Mouse (Mus musculus) midbrain, embryonic 12.5 days (tissue): ENCODE measurements around the gene St6galnac4. TPM values are rescaled to one million over a fixed set of nuclear protein-coding genes. Genes with fewer than 3 reads are reported as not detected.
A peak's percentile ranks its signal among the peaks of the same experiment; 100 is the strongest.

Experiments used
- ATAC-seq: fragments of 200-750 bp; cut with Nextera tagmentation; 2 replicates; pipeline ENCODE4 v1.8.0; 2017; ENCODE audit warnings: low read depth, moderate TSS enrichment, moderate library complexity; ENCODE audit not compliant: low FRiP score
- H3K27ac ChIP-seq: fragments of 300-500 bp; sonication (generic); replicated peaks from 2 replicates; pipeline ENCODE4 v1.5.1; 2016; ENCODE audit warnings: mild to moderate bottlenecking
- H3K27me3 ChIP-seq: fragments of 300-500 bp; sonication (generic); 2 replicates; pipeline ENCODE4 v1.6.1; 2016; ENCODE audit warnings: mild to moderate bottlenecking
- H3K36me3 ChIP-seq: fragments of 300-500 bp; sonication (generic); 2 replicates; pipeline ENCODE4 v1.6.1; 2016
- H3K4me1 ChIP-seq: fragments of 300-500 bp; sonication (generic); 2 replicates; pipeline ENCODE4 v1.6.1; 2016
- H3K4me2 ChIP-seq: fragments of 300-500 bp; sonication (generic); replicated peaks from 2 replicates; pipeline ENCODE4 v1.6.1; 2016; ENCODE audit warnings: mild to moderate bottlenecking, moderate library complexity
- H3K4me3 ChIP-seq: fragments of 300-500 bp; sonication (generic); 2 replicates; pipeline ENCODE4 v1.5.1; 2016; ENCODE audit warnings: mild to moderate bottlenecking
- H3K9ac ChIP-seq: fragments of 300-500 bp; sonication (generic); replicated peaks from 2 replicates; pipeline ENCODE4 v1.6.1; 2016; ENCODE audit warnings: mild to moderate bottlenecking, moderate library complexity
- H3K9me3 ChIP-seq: fragments of 300-500 bp; sonication (generic); 2 replicates; pipeline ENCODE4 v1.6.1; 2016; ENCODE audit warnings: mild to moderate bottlenecking
- WGBS: fragments of 180-500 bp; shearing (Covaris S2); methylation state at CpG from one replicate; pipeline ENCODE4 v1.1.7; 2016; 5-methylcytosine and 5-hydroxymethylcytosine counted together
- polyA plus RNA-seq: library from polyadenylated mRNA; unstranded; fragments of >200 nt; fragmentation: Nextera tagmentation; extraction: Ambion mirVana; gene quantifications from 2 replicates; pipeline ENCODE4 v1.2.1, GENCODE M21; 2016

The St6galnac4 gene
- polyA plus RNA-seq, 1 experiment from 2014 or later: 17.9 TPM

DNA sequence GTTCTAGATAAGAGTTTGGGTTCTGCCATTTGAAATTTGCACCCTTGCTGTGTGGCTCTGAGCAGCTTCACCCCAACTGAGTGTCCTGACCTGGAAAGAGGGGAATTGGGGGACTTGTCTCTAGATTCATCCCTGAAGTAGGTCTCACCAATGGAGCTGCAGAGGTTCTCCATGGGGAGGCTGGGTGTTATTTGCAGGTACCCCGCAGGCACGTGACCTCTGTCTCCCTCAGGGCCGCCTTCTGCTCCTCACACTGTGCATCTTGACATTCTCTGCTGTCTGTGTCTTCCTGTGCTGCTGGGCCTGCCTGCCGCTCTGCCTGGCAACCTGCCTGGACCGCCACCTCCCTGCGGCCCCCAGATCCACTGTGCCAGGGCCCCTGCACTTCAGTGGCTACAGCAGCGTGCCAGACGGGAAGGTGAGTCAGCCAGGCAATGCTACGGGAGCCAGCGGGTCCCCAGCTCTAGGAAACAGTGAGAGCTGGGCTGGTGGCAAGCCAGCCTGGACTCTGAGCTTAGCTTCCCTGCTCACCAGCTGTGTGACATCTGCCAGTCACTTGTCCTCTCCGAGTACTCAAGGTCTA lies 2.4 kb downstream of the St6galnac4 start:
- 78% methylated on average over 11 of the region's 11 CpGs for WGBS
- Histone ChIP-seq H3K27ac (no peak overlapping the region), H3K36me3 (peaks cover 3% of the 10 kb centered on the region; the same call in 1 of the 2 replicates), H3K27me3 (peaks cover 3% of the 10 kb centered on the region; the same call in 1 of the 2 replicates), H3K9ac (no peak overlapping the region), H3K4me2 (no peak overlapping the region), H3K9me3 (no peaks in the 10 kb centered on the region), H3K4me3 (no peak overlapping the region), H3K4me1 (peaks cover 21% of the 10 kb centered on the region)
- ATAC-seq: no peak

DNA sequence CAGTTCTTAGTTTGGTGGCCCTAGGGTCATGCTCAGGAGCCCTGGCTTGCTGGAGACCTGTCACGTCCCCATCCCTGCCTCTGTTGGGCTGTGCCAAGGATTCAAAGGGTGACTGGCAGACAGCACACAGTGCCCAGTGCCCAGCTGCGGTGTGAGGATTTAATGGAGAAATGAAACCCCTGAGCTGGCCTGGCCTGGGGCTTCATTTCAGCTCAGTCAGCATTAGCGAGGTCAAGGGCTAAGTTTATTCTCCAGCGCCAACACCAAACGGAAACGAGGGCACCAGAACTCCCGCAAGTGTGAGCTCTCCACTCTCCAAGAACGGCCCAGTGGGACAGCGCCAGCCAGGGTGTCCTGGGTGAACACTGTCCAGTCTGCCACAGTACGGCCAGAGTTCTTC lies 3.3 kb downstream of the St6galnac4 start:
- no peak for ATAC-seq
- Histone ChIP-seq H3K27me3 (peaks cover under 1% of the 10 kb centered on the region; the same call in 1 of the 2 replicates), H3K27ac (no peak overlapping the region), H3K4me3 (no peak overlapping the region), H3K4me1 (peaks cover 21% of the 10 kb centered on the region), H3K9me3 (no peaks in the 10 kb centered on the region), H3K4me2 (no peak overlapping the region), H3K36me3 (peaks cover 5% of the 10 kb centered on the region; the same call in 1 of the 2 replicates), H3K9ac (no peak overlapping the region)
- 85% methylated on average over 10 of the region's 10 CpGs for WGBS

GRCm38 (mm10) chr2:32591249-32591648 lies 4.4 kb downstream of the St6galnac4 start:
- WGBS: 82% methylated on average over 6 of the region's 6 CpGs
- Histone ChIP-seq H3K36me3 (peaks cover 5% of the 10 kb centered on the region; the same call in 1 of the 2 replicates), H3K4me3 (no peak overlapping the region), H3K27me3 (no peaks in the 10 kb centered on the region; the same call in 1 of the 2 replicates), H3K9ac (no peak overlapping the region), H3K4me1 (peaks cover 21% of the 10 kb centered on the region), H3K27ac (no peak overlapping the region), H3K9me3 (no peaks in the 10 kb centered on the region), H3K4me2 (no peak overlapping the region)
- ATAC-seq: no peak

- Histone ChIP-seq H3K36me3 (peaks cover 9% of the 10 kb centered on the region; the same call in 1 of the 2 replicates), H3K4me3 (no peak overlapping the region), H3K4me1 (no peaks in the 10 kb centered on the region), H3K4me2 (no peak overlapping the region), H3K9me3 (no peaks in the 10 kb centered on the region), H3K9ac (no peak overlapping the region), H3K27ac (no peak overlapping the region), H3K27me3 (no peaks in the 10 kb centered on the region)
- ATAC-seq: no peak
- WGBS: 86% methylated on average over 13 of the region's 13 CpGs
Measured at GRCm38 (mm10) chr2:32596725-32597124, 9.8 kb downstream of the St6galnac4 start.

GRCm38 (mm10) chr2:32597248-32597647 lies 10.4 kb downstream of the St6galnac4 start:
- no peaks in the 10 kb centered on the region; the same call in 1 of the 2 replicates for H3K4me1 ChIP-seq
- WGBS: 78% methylated on average over 5 of the region's 5 CpGs
- ATAC-seq: no peak
- no peak overlapping the region for H3K4me3 ChIP-seq
- no peaks in the 10 kb centered on the region for H3K27me3 ChIP-seq
- peaks cover 9% of the 10 kb centered on the region; the same call in 1 of the 2 replicates for H3K36me3 ChIP-seq
- H3K9me3 ChIP-seq: no peaks in the 10 kb centered on the region
- no peak overlapping the region for H3K27ac ChIP-seq
- H3K4me2 ChIP-seq: no peak overlapping the region
- no peak overlapping the region for H3K9ac ChIP-seq

DNA sequence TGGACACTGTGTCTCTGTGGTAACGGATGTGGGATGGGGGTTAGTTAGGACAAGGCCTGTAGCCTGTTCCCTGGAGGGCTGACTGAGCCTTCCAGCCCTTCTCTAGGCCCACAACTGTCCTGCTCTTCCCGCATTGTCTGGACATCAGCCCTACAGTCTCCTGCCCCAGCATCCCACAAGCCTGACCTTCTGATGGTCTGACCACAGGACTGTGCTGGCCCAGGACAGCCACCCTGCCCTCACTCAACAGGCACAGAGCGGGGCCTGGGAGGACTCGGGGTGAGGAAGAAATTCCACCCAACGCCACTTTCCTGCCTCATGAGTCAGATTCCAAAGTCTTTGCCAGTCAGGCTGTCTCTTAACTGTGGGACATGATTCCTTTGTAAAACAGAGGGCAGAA lies 10.8 kb downstream of the St6galnac4 start:
- Histone ChIP-seq H3K36me3 (peaks cover 9% of the 10 kb centered on the region; the same call in 1 of the 2 replicates), H3K27me3 (no peaks in the 10 kb centered on the region), H3K27ac (no peak overlapping the region), H3K4me3 (no peak overlapping the region), H3K4me1 (peaks cover 4% of the 10 kb centered on the region), H3K9ac (no peak overlapping the region), H3K4me2 (no peak overlapping the region), H3K9me3 (no peaks in the 10 kb centered on the region)
- 92% methylated on average over 5 of the region's 5 CpGs for WGBS
- no peak for ATAC-seq

GRCm38 (mm10) chr2:32598506-32598905 lies 11.6 kb downstream of the St6galnac4 start:
- H3K9me3 ChIP-seq: no peaks in the 10 kb centered on the region
- no peak overlapping the region for H3K27ac ChIP-seq
- H3K36me3 ChIP-seq: peaks cover 9% of the 10 kb centered on the region; the same call in 1 of the 2 replicates
- H3K9ac ChIP-seq: no peak overlapping the region
- 93% methylated on average over 8 of the region's 8 CpGs for WGBS
- H3K4me1 ChIP-seq: peaks cover 4% of the 10 kb centered on the region
- H3K4me3 ChIP-seq: no peak overlapping the region
- H3K27me3 ChIP-seq: no peaks in the 10 kb centered on the region
- no peak overlapping the region for H3K4me2 ChIP-seq
- ATAC-seq: no peak

DNA sequence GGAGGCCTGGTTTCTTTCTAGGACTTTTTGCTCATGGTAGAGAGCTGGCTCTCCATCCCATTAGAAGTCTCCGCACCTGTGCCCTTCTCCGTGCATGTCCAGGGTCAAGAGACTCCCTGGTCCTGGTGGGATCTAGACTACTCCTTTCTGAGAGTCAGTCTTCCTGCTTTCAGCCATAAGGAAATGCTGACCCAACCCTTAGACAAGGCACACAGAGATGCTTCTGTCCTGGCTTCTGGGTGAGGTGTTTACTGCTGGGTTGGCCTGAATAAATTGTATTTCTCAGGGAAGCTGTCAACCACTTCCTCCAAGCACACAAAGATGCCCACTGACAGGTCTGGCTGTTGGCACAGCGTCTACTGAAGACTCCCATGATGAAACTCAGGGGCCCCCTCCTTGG lies 12.5 kb downstream of the St6galnac4 start, which contains the start of gene St6galnac6:
TSS of gene St6galnac6 (plus strand) at position 301 of the 400 bp plus-strand sequence.
- no peak within 1 kb of the TSS for H3K27ac ChIP-seq
- no peaks in the 10 kb centered on the region for H3K27me3 ChIP-seq
- WGBS: 86% methylated on average over 3 of the region's 3 CpGs
- no peaks in the 10 kb centered on the region for H3K9me3 ChIP-seq
- peaks cover 4% of the 10 kb centered on the region for H3K4me1 ChIP-seq
- no peak within 1 kb of the TSS for H3K4me2 ChIP-seq
- no peak within 1 kb of the TSS for H3K9ac ChIP-seq
- H3K36me3 ChIP-seq: peaks cover 5% of the 10 kb centered on the region; the same call in 1 of the 2 replicates
- no peak within 1 kb of the TSS for H3K4me3 ChIP-seq
- no peak for ATAC-seq

- ATAC-seq: no peak
- Histone ChIP-seq H3K36me3 (0 out of 2 replicates have a peak, but pooled peaks cover 4% of the 10 kb centered on the region), H3K9ac (0 out of 2 replicates have a peak overlapping the region, but pooled peaks have one; percentile 24), H3K4me1 (peaks cover 4% of the 10 kb centered on the region), H3K4me2 (no peak overlapping the region), H3K27me3 (0 out of 2 replicates have a peak, but pooled peaks cover 3% of the 10 kb centered on the region), H3K9me3 (no peaks in the 10 kb centered on the region), H3K27ac (no peak overlapping the region), H3K4me3 (no peak overlapping the region)
- WGBS: 47% methylated on average over 8 of the region's 8 CpGs
Measured at GRCm38 (mm10) chr2:32601417-32602065, 14.6 kb downstream of the St6galnac4 start.

- Histone ChIP-seq H3K9ac (no peak overlapping the region), H3K27ac (no peak overlapping the region), H3K27me3 (peaks cover 10% of the 10 kb centered on the region), H3K4me3 (peak overlapping the region; percentile 16), H3K9me3 (no peaks in the 10 kb centered on the region), H3K4me2 (peak overlapping the region; percentile 39), H3K36me3 (no peaks in the 10 kb centered on the region), H3K4me1 (peaks cover 12% of the 10 kb centered on the region)
- WGBS: 2% methylated on average over 11 of the region's 11 CpGs
- no peak for ATAC-seq
Measured at GRCm38 (mm10) chr2:32602600-32603054, 15.7 kb downstream of the St6galnac4 start.

GRCm38 (mm10) chr2:32604631-32605030 lies 17.7 kb downstream of the St6galnac4 start:
- peaks cover 27% of the 10 kb centered on the region for H3K27me3 ChIP-seq
- H3K27ac ChIP-seq: no peak overlapping the region
- 48% methylated on average over 10 of the region's 10 CpGs for WGBS
- H3K9ac ChIP-seq: no peak overlapping the region
- no peaks in the 10 kb centered on the region for H3K36me3 ChIP-seq
- H3K4me3 ChIP-seq: no peak overlapping the region
- no peak for ATAC-seq
- no peaks in the 10 kb centered on the region for H3K9me3 ChIP-seq
- H3K4me2 ChIP-seq: no peak overlapping the region
- H3K4me1 ChIP-seq: peaks cover 23% of the 10 kb centered on the region
